Mouse (Mus musculus): ENCODE results near the gene Reg1. TPM values are rescaled to one million over a fixed set of nuclear protein-coding genes. Genes with fewer than 3 reads are reported as not detected.
"Not testable (repeated sequence)": the region's sequence is repeated elsewhere in the genome, so short reads cannot be mapped to it uniquely, and the experiment has no call there.

The Reg1 gene
- total RNA-seq (2021): not detected
- long read RNA-seq, experiment 1: 0 reads
- long read RNA-seq, experiment 2: 0 reads

- not testable (repeated sequence) for DNase-seq (ENCODE audit: low spot score in 2 of 2)
Measured at GRCm38 (mm10) chr6:78422411-78422810, at the start of gene Reg1. Gene Reg1 (plus strand): TSS chr6:78422711.

GRCm38 (mm10) chr6:78378765-78379164 lies 43.7 kb upstream of the Reg1 start, which contains the start of gene Reg3d:
Gene Reg3d (minus strand): TSS chr6:78378865.
- DNase-seq (ENCODE audit: low spot score in 2 of 2): no peak

- no peak for DNase-seq (ENCODE audit: low spot score in 2 of 2)
Measured at GRCm38 (mm10) chr6:78380409-78380808, 42.1 kb upstream of the Reg1 start, which contains the start of gene Reg3a. Gene Reg3a (plus strand): TSS chr6:78380709.

GRCm38 (mm10) chr6:78385609-78386008 lies 36.9 kb upstream of the Reg1 start:
- no peak for DNase-seq (ENCODE audit: low spot score in 2 of 2)

GRCm38 (mm10) chr6:78395323-78395722 lies 27.2 kb upstream of the Reg1 start, which contains the start of gene Reg2:
Gene Reg2 (plus strand): TSS chr6:78395623.
- not testable (repeated sequence) for DNase-seq (ENCODE audit: low spot score in 2 of 2)

GRCm38 (mm10) chr6:78425497-78425896 lies 3.0 kb downstream of the Reg1 start:
- no peak for DNase-seq (ENCODE audit: low spot score in 2 of 2)

- no peak for DNase-seq (ENCODE audit: low spot score in 2 of 2)
Measured at GRCm38 (mm10) chr6:78447202-78447601, 24.7 kb downstream of the Reg1 start.

GRCm38 (mm10) chr6:78448409-78448808 lies 25.9 kb downstream of the Reg1 start:
- DNase-seq (ENCODE audit: low spot score in 2 of 2): no peak

GRCm38 (mm10) chr6:78452804-78453203 lies 30.3 kb downstream of the Reg1 start:
- no peak for DNase-seq (ENCODE audit: low spot score in 2 of 2)

GRCm38 (mm10) chr6:78460191-78460825 lies 37.8 kb downstream of the Reg1 start:
- DNase-seq (ENCODE audit: low spot score in 2 of 2): peak; percentile 48 to 77

- no peak for DNase-seq (ENCODE audit: low spot score in 2 of 2)
Measured at GRCm38 (mm10) chr6:78462360-78462759, 39.8 kb downstream of the Reg1 start.

GRCm38 (mm10) chr6:78463266-78463665 lies 40.8 kb downstream of the Reg1 start:
- no peak for DNase-seq (ENCODE audit: low spot score in 2 of 2)

GRCm38 (mm10) chr6:78468772-78469171 lies 46.3 kb downstream of the Reg1 start, which contains the start of gene Reg3g:
Gene Reg3g (minus strand): TSS chr6:78468872.
- no peak for DNase-seq (ENCODE audit: low spot score in 2 of 2)

GRCm38 (mm10) chr6:78469287-78469686 lies 46.8 kb downstream of the Reg1 start:
- DNase-seq (ENCODE audit: low spot score in 2 of 2): no peak

Other genes with a start within 250 kb of the Reg1 start
- not detected for gene Reg3b, start 52.1 kb upstream of the Reg1 start, total RNA-seq (2021)
- not detected for gene Reg3d, start 43.8 kb upstream of the Reg1 start, total RNA-seq (2021)
- gene Reg3a, start 42.0 kb upstream of the Reg1 start, total RNA-seq (2021): not detected
- gene Reg2, start 27.1 kb upstream of the Reg1 start, total RNA-seq (2021): not detected
- not detected for gene Reg3g, start 46.2 kb downstream of the Reg1 start, total RNA-seq (2021)

All from layer of hippocampus, postnatal 14 days (tissue).